Mouse (Mus musculus) CD4-positive helper T cell, adult 2 months (primary cell): ENCODE data around the gene Isca1.
"Not testable (repeated sequence)": the region's sequence is repeated elsewhere in the genome, so short reads cannot be mapped to it uniquely, and the experiment has no call there.

Source experiments
- DNase-seq: peaks from one replicate; pipeline ENCODE4 v3.0.0-alpha.2; 2012; ENCODE audit warnings: low read depth, missing footprints, low spot score

Gene Isca1

GRCm38 (mm10) chr13:59746711-59747110, 22.9 kb downstream of the Isca1 start, which contains the start of gene 1700014D04Rik:
1700014D04Rik (minus strand) TSS chr13:59746752.
- no peak for DNase-seq

- DNase-seq = no peak
Measured at GRCm38 (mm10) chr13:59746164-59746563, 23.4 kb downstream of the Isca1 start.

GRCm38 (mm10) chr13:59745462-59745861, 24.1 kb downstream of the Isca1 start:
- DNase-seq = no peak

- peak; percentile 12 for DNase-seq
Measured at GRCm38 (mm10) chr13:59741697-59742096, 27.9 kb downstream of the Isca1 start.

- DNase-seq = no peak
Measured at GRCm38 (mm10) chr13:59741096-59741495, 28.5 kb downstream of the Isca1 start.

- DNase-seq = no peak
Measured at GRCm38 (mm10) chr13:59739397-59739796, 30.2 kb downstream of the Isca1 start.

GRCm38 (mm10) chr13:59738455-59738854, 31.2 kb downstream of the Isca1 start:
- DNase-seq = no peak

- DNase-seq = peak; percentile 20
Measured at GRCm38 (mm10) chr13:59735190-59735589, 34.4 kb downstream of the Isca1 start.

- not testable (repeated sequence) for DNase-seq
Measured at GRCm38 (mm10) chr13:59734347-59734746, 35.3 kb downstream of the Isca1 start.

GRCm38 (mm10) chr13:59733936-59734335, 35.7 kb downstream of the Isca1 start:
- no peak for DNase-seq

GRCm38 (mm10) chr13:59731652-59732051, 38.0 kb downstream of the Isca1 start, which contains the start of gene Spata31d1d:
Spata31d1d (minus strand) TSS chr13:59731752.
- DNase-seq = no peak

- peak; percentile 75 for DNase-seq
Measured at GRCm38 (mm10) chr13:59728378-59729093, 41.1 kb downstream of the Isca1 start.

GRCm38 (mm10) chr13:59726139-59726867, 43.3 kb downstream of the Isca1 start:
- DNase-seq = no peak

- DNase-seq = not testable (repeated sequence)
Measured at GRCm38 (mm10) chr13:59722089-59722488, 47.5 kb downstream of the Isca1 start.

GRCm38 (mm10) chr13:59719475-59719874, 50.1 kb downstream of the Isca1 start:
- DNase-seq = no peak

- peak; percentile 24 for DNase-seq
Measured at GRCm38 (mm10) chr13:59718857-59719440, 50.7 kb downstream of the Isca1 start.

- DNase-seq = peak; percentile 42
Measured at GRCm38 (mm10) chr13:59713710-59714109, 55.9 kb downstream of the Isca1 start.

- not testable (repeated sequence) for DNase-seq
Measured at GRCm38 (mm10) chr13:59711984-59712383, 57.6 kb downstream of the Isca1 start, which contains the start of gene Spata31d1b. Spata31d1b (plus strand) TSS chr13:59712284.

GRCm38 (mm10) chr13:59710230-59710629, 59.4 kb downstream of the Isca1 start, which contains the start of gene Spata31d1a:
Spata31d1a (minus strand) TSS chr13:59710330.
- DNase-seq = no peak
